Mouse (Mus musculus) lung, postnatal 0 days (tissue): ENCODE data around the gene 6820408C15Rik.
"Not testable (repeated sequence)": the region's sequence is repeated elsewhere in the genome, so short reads cannot be mapped to it uniquely, and the experiment has no call there.

ENCODE experiments used
- CTCF ChIP-seq: IDR thresholded peaks from 2 replicates; pipeline ENCODE4 v1.5.1; 2016; ENCODE audit warnings: antibody characterized with exemption, mild to moderate bottlenecking
- EP300 ChIP-seq: IDR thresholded peaks from 2 replicates; pipeline ENCODE4 v1.6.1; 2016; ENCODE audit warnings: antibody characterized with exemption, mild to moderate bottlenecking, control low read depth

DNA sequence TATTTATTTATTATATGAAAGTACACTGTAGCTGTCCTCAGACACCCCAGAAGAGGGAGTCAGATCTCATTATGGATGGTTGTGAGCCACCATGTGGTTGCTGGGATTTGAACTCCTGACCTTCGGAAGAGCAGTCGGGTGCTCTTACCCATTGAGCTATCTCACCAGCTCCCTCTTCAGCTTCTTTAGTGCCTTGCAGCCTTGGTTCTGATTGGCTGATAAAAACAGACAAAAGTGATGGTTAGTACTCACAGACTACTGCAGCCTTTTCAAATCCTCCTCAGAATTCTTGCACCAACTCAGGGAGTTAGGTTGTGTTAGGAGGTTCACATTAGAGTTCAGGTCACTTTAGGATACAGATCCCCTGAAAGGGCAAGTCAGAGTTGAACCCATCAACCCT is 13.1 kb downstream of the 6820408C15Rik start:
- TF ChIP-seq CTCF: peak; percentile 32
- not testable (repeated sequence) for TF ChIP-seq EP300
